In the genomic region with DNA sequence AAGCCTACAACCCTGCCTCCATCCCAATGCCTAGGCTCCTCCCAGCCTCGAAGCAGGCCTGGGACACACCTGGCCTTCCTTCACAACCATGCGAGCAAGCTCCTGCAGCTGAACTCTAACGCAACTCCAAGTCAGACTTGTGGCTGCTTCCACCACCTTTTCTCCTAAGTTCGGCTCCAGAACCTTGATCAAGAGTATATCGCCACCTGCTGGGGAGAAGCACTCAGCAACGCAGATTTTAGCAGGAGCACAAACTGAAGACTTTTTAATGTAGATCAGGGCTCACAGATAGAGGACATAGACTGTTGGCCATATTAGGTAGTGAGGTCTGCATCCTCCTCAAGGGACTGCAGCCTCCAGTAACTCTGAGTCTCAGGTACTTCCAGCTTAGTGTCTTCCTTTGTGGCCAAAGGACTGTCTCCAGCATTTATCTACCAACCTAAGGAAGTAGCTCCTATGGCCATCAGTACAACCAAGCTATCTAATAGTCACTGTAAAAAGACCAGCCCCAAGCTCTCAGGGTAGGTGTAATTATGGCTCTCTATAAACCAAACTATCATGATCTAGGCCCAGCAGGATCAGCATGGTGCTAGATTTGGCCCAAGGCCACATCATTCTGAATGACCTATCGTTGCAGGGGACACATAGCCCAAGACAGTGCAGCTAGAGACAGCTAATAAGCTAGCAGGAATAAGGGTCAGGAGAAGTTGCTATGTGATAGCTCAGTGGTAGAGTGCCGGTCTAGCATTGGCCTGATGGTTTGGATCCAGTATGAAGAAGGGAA, we compare ENCODE assay signal across 8 mouse cellular contexts. TPM values are rescaled to one million over a fixed set of nuclear protein-coding genes. Genes with fewer than 3 reads are reported as not detected.
DNase-seq lines count a peak whose midpoint lies in the region; ATAC-seq and TF ChIP-seq lines count a peak whose summit lies in the region.

No protein-coding gene starts in this region.

- peak overlapping the region; percentile 42; the same call in 1 of the 2 replicates for H3K4me3 ChIP-seq in G1E (ENCODE audit: low read depth, low read length)
- no peak overlapping the region for H3K4me3 ChIP-seq in forebrain, embryonic 14.5 days (ENCODE audit: low read depth, low read length)
- no peak overlapping the region for H3K4me3 ChIP-seq in lung, embryonic 14.5 days (ENCODE audit: low read depth, low read length)
- no peak overlapping the region for H3K4me3 ChIP-seq in olfactory bulb, adult 2 months (ENCODE audit: insufficient read depth, low read depth, low read length)

- H3K9ac ChIP-seq in forebrain, embryonic 14.5 days (ENCODE audit: low read length): no peak overlapping the region
- no peak overlapping the region for H3K9ac ChIP-seq in lung, embryonic 14.5 days

- peaks cover 8% of the 10 kb centered on the region for H3K4me1 ChIP-seq in G1E (ENCODE audit: insufficient read depth, low read depth, low read length)
- H3K4me1 ChIP-seq in forebrain, embryonic 14.5 days (ENCODE audit: control insufficient read depth, insufficient read depth, low read length): no peaks in the 10 kb centered on the region
- H3K4me1 ChIP-seq in lung, embryonic 14.5 days (ENCODE audit: insufficient read depth): no peaks in the 10 kb centered on the region
- H3K4me1 ChIP-seq in olfactory bulb, adult 2 months (ENCODE audit: control insufficient read depth, insufficient read depth, low read length): peaks cover 2% of the 10 kb centered on the region; the same call in 1 of the 2 replicates

- WGBS in forebrain, embryonic 14.5 days: 26% methylated on average over 8 of the region's 8 CpGs
- WGBS in lung, embryonic 14.5 days: 19% methylated on average over 8 of the region's 8 CpGs
- 21% methylated on average over 8 of the region's 8 CpGs for WGBS in olfactory bulb, adult 2 months

- TF ChIP-seq CTCF in G1E (IDR thresholded peaks at IDR 0.05; ENCODE audit: low read depth, low read length): peak; percentile 54; the same call in 1 of the 2 replicates
- peak; percentile 94 for TF ChIP-seq CTCF in lung, embryonic 14.5 days (IDR thresholded peaks at IDR 0.05; ENCODE audit: low read depth)
- TF ChIP-seq CTCF in olfactory bulb, adult 2 months (IDR thresholded peaks at IDR 0.05; ENCODE audit: insufficient read depth, low read depth, low read length): peak; percentile 41; the same call in 1 of the 2 replicates

- H3K9me3 ChIP-seq in G1E (replicated peaks): no peaks in the 10 kb centered on the region
- no peaks in the 10 kb centered on the region for H3K9me3 ChIP-seq in forebrain, embryonic 14.5 days (replicated peaks; ENCODE audit: control insufficient read depth, low read length)
- H3K9me3 ChIP-seq in lung, embryonic 14.5 days (ENCODE audit: low read depth, low read length): no peaks in the 10 kb centered on the region

- H3K4me2 ChIP-seq in forebrain, embryonic 14.5 days (ENCODE audit: low read length): no peak overlapping the region
- 0 out of 2 replicates have a peak overlapping the region, but pooled peaks have one; percentile 40 for H3K4me2 ChIP-seq in lung, embryonic 14.5 days

- intact Hi-C loops in heart, postnatal 36 days (cut with DNase I): loop anchor here (1.0 to 5.0 kb wide), 3 partner anchors 63 to 485 kb away; partner anchors contain the start of gene Maml2

- no peak overlapping the region for H3K27ac ChIP-seq in forebrain, embryonic 14.5 days (ENCODE audit: low read depth, low read length)
- no peak overlapping the region for H3K27ac ChIP-seq in lung, embryonic 14.5 days (ENCODE audit: low read depth)
- H3K27ac ChIP-seq in olfactory bulb, adult 2 months (ENCODE audit: insufficient read depth, low read depth, low read length): no peak overlapping the region

- no peaks in the 10 kb centered on the region for H3K36me3 ChIP-seq in G1E (replicated peaks)
- no peaks in the 10 kb centered on the region for H3K36me3 ChIP-seq in forebrain, embryonic 14.5 days (ENCODE audit: control insufficient read depth, insufficient read depth, low read length)
- no peaks in the 10 kb centered on the region for H3K36me3 ChIP-seq in lung, embryonic 14.5 days (ENCODE audit: insufficient read depth)

- peak; percentile 37 for DNase-seq in G1E (ENCODE audit: low spot score)
- DNase-seq in forebrain, embryonic 14.5 days (ENCODE audit: low spot score): peak; percentile 92
- DNase-seq in heart, postnatal 36 days: peak; percentile 77
- peak; percentile 42 to 92 for DNase-seq in layer of hippocampus, adult 18-20 months (ENCODE audit: low spot score in 2 of 2)
- DNase-seq in lung, embryonic 14.5 days: peak; percentile 96
- DNase-seq in thymus, adult 18-20 months: peak; percentile 12 to 36

- peak; percentile 34 for ATAC-seq in G1E (ENCODE audit: extremely low read depth, insufficient number of reproducible peaks, low FRiP score, poor library complexity, severe bottlenecking)
- ATAC-seq in cerebellum, adult (ENCODE audit: insufficient number of reproducible peaks, low FRiP score, low TSS enrichment): peak; percentile 45; the same call in 1 of the 2 replicates
- peak; percentile 78 for ATAC-seq in forebrain, embryonic 14.5 days
- ATAC-seq in lung, embryonic 14.5 days (ENCODE audit: insufficient read depth): peak; percentile 83

- 0 out of 2 replicates have a peak, but pooled peaks cover 2% of the 10 kb centered on the region for H3K27me3 ChIP-seq in G1E (ENCODE audit: insufficient read depth, low read length)
- H3K27me3 ChIP-seq in forebrain, embryonic 14.5 days (replicated peaks; ENCODE audit: control insufficient read depth, insufficient read depth, low read length): no peaks in the 10 kb centered on the region
- no peaks in the 10 kb centered on the region for H3K27me3 ChIP-seq in lung, embryonic 14.5 days (ENCODE audit: insufficient read depth, low read length)

- no peak for TF ChIP-seq POLR2A in olfactory bulb, adult 2 months (IDR thresholded peaks at IDR 0.05; ENCODE audit: insufficient read depth, low read depth, low read length)

RNA-seq across cellular contexts. Expression of gene Mtmr2, which starts 31.7 kb away (rescaled TPM):
- 48.2 and 51.0 TPM in 2 replicates for total RNA-seq in G1E (2014; fragmentation: Nextera tagmentation)
- total RNA-seq in G1E (2017): 60.9 and 72.1 TPM in 2 replicates
- polyA plus RNA-seq in G1E (2012): 8.3 and 9.0 TPM in 2 replicates
- 57.5 and 64.7 TPM in 2 replicates for polyA plus RNA-seq in forebrain, embryonic 14.5 days (2014; fragmentation: Nextera tagmentation; extraction: Ambion mirVana)
- 10 to 100 TPM; 24.7 to 26.3 TPM for total RNA-seq in heart, postnatal 36 days (2021)
- total RNA-seq in layer of hippocampus, adult 18-20 months (2021): 10 to 100 TPM; 50.7 to 61.3 TPM
- polyA plus RNA-seq in lung, embryonic 14.5 days (2014; fragmentation: Nextera tagmentation; extraction: Ambion mirVana): 98.9 and 99.5 TPM in 2 replicates
- not detected in 2 replicates for polyA plus RNA-seq in olfactory bulb, adult 2 months (2012; ENCODE audit: insufficient read depth, insufficient read length, low replicate concordance, missing spikeins)

Comparison
In these comparisons a context has a peak if more than half of its experiments do, and no peak if none do; other contexts are left out.
1. DNase-seq: peak in every context shown above with its lines; median percentile 96 in lung, embryonic 14.5 days; 92 in forebrain, embryonic 14.5 days; 77 in heart, postnatal 36 days; 67 in layer of hippocampus, adult 18-20 months; 37 in G1E; 24 in thymus, adult 18-20 months.
2. CTCF ChIP-seq: peak in every context shown above with its lines; median percentile 94 in lung, embryonic 14.5 days; 54 in G1E; 41 in olfactory bulb, adult 2 months.